In genomic region chr7:132226379-132227074, GRCm38 (mm10) we compare ENCODE assay signal across 8 mouse cellular contexts.
DNase-seq lines count a peak whose midpoint lies in the region; ATAC-seq and TF ChIP-seq lines count a peak whose summit lies in the region.

No protein-coding gene starts in this region.

- H3K9ac ChIP-seq in heart, postnatal 0 days (replicated peaks; ENCODE audit: low read depth, low read length) = no peak overlapping the region
- no peak overlapping the region for H3K9ac ChIP-seq in liver, embryonic 12.5 days
- H3K9ac ChIP-seq in neural tube, embryonic 12.5 days = no peak overlapping the region

- H3K36me3 ChIP-seq in heart, postnatal 0 days (replicated peaks; ENCODE audit: control insufficient read depth, insufficient read depth, low read length) = no peaks in the 10 kb centered on the region
- H3K36me3 ChIP-seq in liver, embryonic 12.5 days = no peaks in the 10 kb centered on the region
- no peaks in the 10 kb centered on the region for H3K36me3 ChIP-seq in neural tube, embryonic 12.5 days

- peak; percentile 93 for TF ChIP-seq CTCF in heart, postnatal 0 days (IDR thresholded peaks at IDR 0.05; ENCODE audit: low read depth)

- no peaks in the 10 kb centered on the region for H3K4me1 ChIP-seq in heart, postnatal 0 days (ENCODE audit: control insufficient read depth, insufficient read depth)
- H3K4me1 ChIP-seq in liver, embryonic 12.5 days = no peaks in the 10 kb centered on the region
- 0 out of 2 replicates have a peak, but pooled peaks cover 6% of the 10 kb centered on the region for H3K4me1 ChIP-seq in neural tube, embryonic 12.5 days

- ATAC-seq in erythroblast, adult 5-6 weeks (replicated peaks; ENCODE audit: low FRiP score, poor library complexity, severe bottlenecking) = 0 out of 2 replicates have a peak, but pooled peaks have one; percentile 64
- peak; percentile 71 for ATAC-seq in heart, postnatal 0 days (ENCODE audit: insufficient read depth, low read depth)
- peak; percentile 47; the same call in 1 of the 2 replicates for ATAC-seq in liver, embryonic 12.5 days
- ATAC-seq in neural tube, embryonic 12.5 days (ENCODE audit: low FRiP score, low read depth) = peak; percentile 52

- DNase-seq in CD8-positive naive resting alpha-beta T cell, adult 2 months (ENCODE audit: low read depth in 2 of 2, low spot score in 2 of 2) = peak; percentile 62 to 73
- peak; percentile 93 for DNase-seq in brain, adult 2 months (ENCODE audit: low read depth, low spot score)
- peak; percentile 75 for DNase-seq in heart, postnatal 0 days (ENCODE audit: low spot score)
- peak; percentile 91 for DNase-seq in kidney, postnatal 14 days
- DNase-seq in telencephalon, adult 2 months (ENCODE audit: low read depth, low spot score) = peak; percentile 59

- H3K9me3 ChIP-seq in heart, postnatal 0 days (replicated peaks; ENCODE audit: control insufficient read depth, low read length) = no peaks in the 10 kb centered on the region
- H3K9me3 ChIP-seq in liver, embryonic 12.5 days (replicated peaks) = no peaks in the 10 kb centered on the region
- no peaks in the 10 kb centered on the region for H3K9me3 ChIP-seq in neural tube, embryonic 12.5 days

- TF ChIP-seq EP300 in heart, postnatal 0 days (IDR thresholded peaks at IDR 0.05; ENCODE audit: low read depth) = no peak

- 46% methylated on average over 6 of the region's 6 CpGs for WGBS in heart, postnatal 0 days
- WGBS in liver, embryonic 12.5 days (ENCODE audit: insufficient replicate concordance) = 55% methylated on average over 6 of the region's 6 CpGs
- WGBS in neural tube, embryonic 12.5 days = 65% methylated on average over 6 of the region's 6 CpGs

- H3K27me3 ChIP-seq in heart, postnatal 0 days (ENCODE audit: control insufficient read depth, insufficient read depth, low read length) = no peaks in the 10 kb centered on the region
- peaks cover 10% of the 10 kb centered on the region; the same call in 1 of the 2 replicates for H3K27me3 ChIP-seq in liver, embryonic 12.5 days (replicated peaks)
- H3K27me3 ChIP-seq in neural tube, embryonic 12.5 days (replicated peaks) = no peaks in the 10 kb centered on the region

- no peak overlapping the region for H3K27ac ChIP-seq in heart, postnatal 0 days (ENCODE audit: low read depth)
- H3K27ac ChIP-seq in liver, embryonic 12.5 days = no peak overlapping the region
- H3K27ac ChIP-seq in neural tube, embryonic 12.5 days = no peak overlapping the region

- no peak overlapping the region for H3K4me2 ChIP-seq in heart, postnatal 0 days (ENCODE audit: low read depth, low read length)
- no peak overlapping the region for H3K4me2 ChIP-seq in liver, embryonic 12.5 days
- H3K4me2 ChIP-seq in neural tube, embryonic 12.5 days (replicated peaks) = no peak overlapping the region

- H3K4me3 ChIP-seq in heart, postnatal 0 days (ENCODE audit: low read depth, low read length) = no peak overlapping the region
- no peak overlapping the region for H3K4me3 ChIP-seq in liver, embryonic 12.5 days
- H3K4me3 ChIP-seq in neural tube, embryonic 12.5 days = no peak overlapping the region
